Mouse (Mus musculus): ENCODE data around the gene Parp8. TPM values are rescaled to one million over a fixed set of nuclear protein-coding genes. Genes with fewer than 3 reads are reported as not detected.

The Parp8 gene
- total and polyA plus RNA-seq, 3 experiments: 0.38 TPM; not detected in 2

DNA sequence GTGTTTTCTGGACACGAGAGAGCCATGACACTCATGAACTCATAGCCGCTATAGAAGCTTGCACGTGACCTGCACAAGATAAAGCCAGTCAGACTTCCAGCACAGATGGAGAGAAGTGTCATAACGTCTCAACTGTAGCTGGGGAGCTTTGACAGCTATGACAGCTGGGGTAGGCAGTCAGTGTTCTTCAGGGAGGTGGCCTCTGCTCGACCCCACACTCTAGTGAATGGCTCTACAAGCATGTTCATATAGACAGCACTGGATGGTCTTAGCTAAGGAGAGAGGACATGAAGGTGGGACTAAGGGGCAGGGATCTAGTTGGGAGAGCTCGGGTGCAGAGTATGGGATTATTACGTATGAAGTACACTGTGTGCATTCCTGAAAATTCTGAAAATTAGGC, 143.1 kb downstream of the Parp8 start:
- DNase-seq (ENCODE audit: low spot score) (no peak), ATAC-seq (ENCODE audit: extremely low read depth, insufficient number of reproducible peaks, low FRiP score, poor library complexity, severe bottlenecking) (no peak; the same call in 1 of the 2 replicates)
- Histone ChIP-seq H3K4me3 (ENCODE audit: low read depth, low read length) (no peak overlapping the region), H3K9me3 (replicated peaks) (peaks cover 16% of the 10 kb centered on the region), H3K4me1 (ENCODE audit: insufficient read depth, low read depth, low read length) (no peaks in the 10 kb centered on the region), H3K27me3 (ENCODE audit: insufficient read depth, low read length) (no peaks in the 10 kb centered on the region), H3K36me3 (replicated peaks) (no peaks in the 10 kb centered on the region)
- TF ChIP-seq GATA2 (IDR thresholded peaks at IDR 0.05; ENCODE audit: borderline replicate concordance, low read depth, low read length): no peak
- TF ChIP-seq TAL1 (conservative IDR thresholded peaks at IDR 0.05; ENCODE audit: low read depth, low read length): no peak
- no peak for TF ChIP-seq POLR2AphosphoS5 (IDR thresholded peaks at IDR 0.05; ENCODE audit: insufficient replicate concordance, low read depth, low read length)
- no peak for TF ChIP-seq CTCF (IDR thresholded peaks at IDR 0.05; ENCODE audit: low read depth, low read length)
- TF ChIP-seq GATA1 (IDR thresholded peaks at IDR 0.05; ENCODE audit: borderline replicate concordance, low read length): no peak

- Histone ChIP-seq H3K9me3 (replicated peaks) (peaks cover 16% of the 10 kb centered on the region), H3K36me3 (replicated peaks) (no peaks in the 10 kb centered on the region), H3K27me3 (ENCODE audit: insufficient read depth, low read length) (no peaks in the 10 kb centered on the region), H3K4me1 (ENCODE audit: insufficient read depth, low read depth, low read length) (no peaks in the 10 kb centered on the region), H3K4me3 (ENCODE audit: low read depth, low read length) (no peak overlapping the region)
- no peak for ATAC-seq (ENCODE audit: extremely low read depth, insufficient number of reproducible peaks, low FRiP score, poor library complexity, severe bottlenecking)
- no peak for DNase-seq (ENCODE audit: low spot score)
- TF ChIP-seq GATA2 (IDR thresholded peaks at IDR 0.05; ENCODE audit: borderline replicate concordance, low read depth, low read length): no peak
- TF ChIP-seq POLR2AphosphoS5 (IDR thresholded peaks at IDR 0.05; ENCODE audit: insufficient replicate concordance, low read depth, low read length): no peak
- no peak for TF ChIP-seq TAL1 (conservative IDR thresholded peaks at IDR 0.05; ENCODE audit: low read depth, low read length)
- no peak for TF ChIP-seq CTCF (IDR thresholded peaks at IDR 0.05; ENCODE audit: low read depth, low read length)
These were observed 145.7 kb downstream of the Parp8 start for GRCm38 (mm10) chr13:116879580-116880192.

DNA sequence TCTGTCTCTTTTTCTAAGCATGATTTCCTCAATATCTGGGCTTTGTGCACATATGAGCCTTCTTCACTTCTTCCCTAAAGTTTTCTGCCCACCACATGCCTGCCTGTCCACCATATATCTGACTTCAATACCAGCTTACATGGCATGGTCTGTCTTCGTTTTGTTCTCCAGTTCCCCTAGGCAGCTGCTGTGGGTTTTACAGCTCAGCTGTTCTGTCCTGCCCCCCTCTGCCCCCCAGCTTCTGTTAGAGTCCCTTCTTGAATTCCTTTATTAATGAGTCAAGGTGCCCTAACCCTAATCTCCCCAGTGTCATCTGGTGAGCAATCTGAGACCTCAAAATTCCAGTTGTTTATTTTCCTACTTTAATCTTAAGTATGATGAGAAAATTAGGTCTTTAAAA, 155.1 kb downstream of the Parp8 start:
- no peak for DNase-seq (ENCODE audit: low spot score)
- Histone ChIP-seq H3K9me3 (replicated peaks) (peaks cover 21% of the 10 kb centered on the region), H3K36me3 (replicated peaks) (no peaks in the 10 kb centered on the region), H3K4me3 (ENCODE audit: low read depth, low read length) (no peak overlapping the region), H3K4me1 (ENCODE audit: insufficient read depth, low read depth, low read length) (no peaks in the 10 kb centered on the region), H3K27me3 (ENCODE audit: insufficient read depth, low read length) (no peaks in the 10 kb centered on the region)
- ATAC-seq (ENCODE audit: extremely low read depth, insufficient number of reproducible peaks, low FRiP score, poor library complexity, severe bottlenecking): no peak
- TF ChIP-seq GATA1 (IDR thresholded peaks at IDR 0.05; ENCODE audit: borderline replicate concordance, low read length) (no peak), TAL1 (conservative IDR thresholded peaks at IDR 0.05; ENCODE audit: low read depth, low read length) (no peak), POLR2AphosphoS5 (IDR thresholded peaks at IDR 0.05; ENCODE audit: insufficient replicate concordance, low read depth, low read length) (no peak), GATA2 (IDR thresholded peaks at IDR 0.05; ENCODE audit: borderline replicate concordance, low read depth, low read length) (no peak)

GRCm38 (mm10) chr13:116843937-116844336, 181.4 kb downstream of the Parp8 start:
- Histone ChIP-seq H3K9me3 (replicated peaks) (peaks cover 7% of the 10 kb centered on the region; the same call in 1 of the 2 replicates), H3K27me3 (ENCODE audit: insufficient read depth, low read length) (no peaks in the 10 kb centered on the region), H3K4me3 (ENCODE audit: low read depth, low read length) (no peak overlapping the region), H3K36me3 (replicated peaks) (no peaks in the 10 kb centered on the region), H3K4me1 (ENCODE audit: insufficient read depth, low read depth, low read length) (no peaks in the 10 kb centered on the region)
- DNase-seq (ENCODE audit: low spot score) (no peak), ATAC-seq (ENCODE audit: extremely low read depth, insufficient number of reproducible peaks, low FRiP score, poor library complexity, severe bottlenecking) (no peak)
- no peak for TF ChIP-seq GATA1 (IDR thresholded peaks at IDR 0.05; ENCODE audit: borderline replicate concordance, low read length)
- no peak for TF ChIP-seq CTCF (IDR thresholded peaks at IDR 0.05; ENCODE audit: low read depth, low read length)
- TF ChIP-seq GATA2 (IDR thresholded peaks at IDR 0.05; ENCODE audit: borderline replicate concordance, low read depth, low read length): no peak
- no peak for TF ChIP-seq TAL1 (conservative IDR thresholded peaks at IDR 0.05; ENCODE audit: low read depth, low read length)
- TF ChIP-seq POLR2AphosphoS5 (IDR thresholded peaks at IDR 0.05; ENCODE audit: insufficient replicate concordance, low read depth, low read length): no peak

GRCm38 (mm10) chr13:116830984-116831383, 194.4 kb downstream of the Parp8 start:
- Histone ChIP-seq H3K27me3 (ENCODE audit: insufficient read depth, low read length) (no peaks in the 10 kb centered on the region), H3K9me3 (replicated peaks) (peaks cover 4% of the 10 kb centered on the region; the same call in 1 of the 2 replicates), H3K36me3 (replicated peaks) (no peaks in the 10 kb centered on the region), H3K4me1 (ENCODE audit: insufficient read depth, low read depth, low read length) (no peaks in the 10 kb centered on the region), H3K4me3 (ENCODE audit: low read depth, low read length) (no peak overlapping the region)
- TF ChIP-seq POLR2AphosphoS5 (IDR thresholded peaks at IDR 0.05; ENCODE audit: insufficient replicate concordance, low read depth, low read length) (no peak), CTCF (IDR thresholded peaks at IDR 0.05; ENCODE audit: low read depth, low read length) (no peak), GATA2 (IDR thresholded peaks at IDR 0.05; ENCODE audit: borderline replicate concordance, low read depth, low read length) (no peak), TAL1 (conservative IDR thresholded peaks at IDR 0.05; ENCODE audit: low read depth, low read length) (no peak)
- no peak for DNase-seq (ENCODE audit: low spot score)
- ATAC-seq (ENCODE audit: extremely low read depth, insufficient number of reproducible peaks, low FRiP score, poor library complexity, severe bottlenecking): no peak

DNA sequence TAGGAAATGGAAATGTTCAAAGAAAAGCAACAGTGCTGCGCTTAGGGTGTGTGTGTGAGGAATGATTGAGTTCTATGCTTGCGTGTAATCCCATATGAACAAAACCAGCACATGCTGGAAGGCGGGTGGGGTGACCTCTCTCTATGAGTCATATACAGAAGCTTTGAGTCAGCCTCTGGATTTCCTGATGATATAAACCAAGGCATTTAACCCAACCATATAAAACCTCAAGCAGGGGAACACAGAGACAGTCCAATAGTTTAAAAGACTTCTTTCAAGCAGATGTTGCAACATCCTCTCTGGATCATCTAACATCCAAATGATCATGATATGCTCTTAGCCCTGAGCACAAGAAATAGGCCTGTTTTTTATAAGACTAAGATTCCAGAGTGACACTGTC, 196.3 kb downstream of the Parp8 start:
- no peak for TF ChIP-seq CTCF (IDR thresholded peaks at IDR 0.05; ENCODE audit: low read depth, low read length)
- no peak for TF ChIP-seq GATA2 (IDR thresholded peaks at IDR 0.05; ENCODE audit: borderline replicate concordance, low read depth, low read length)
- no peak for TF ChIP-seq GATA1 (IDR thresholded peaks at IDR 0.05; ENCODE audit: borderline replicate concordance, low read length)
- no peak for TF ChIP-seq TAL1 (conservative IDR thresholded peaks at IDR 0.05; ENCODE audit: low read depth, low read length)
- no peak for TF ChIP-seq POLR2AphosphoS5 (IDR thresholded peaks at IDR 0.05; ENCODE audit: insufficient replicate concordance, low read depth, low read length)
- Histone ChIP-seq H3K9me3 (replicated peaks) (peaks cover 6% of the 10 kb centered on the region; the same call in 1 of the 2 replicates), H3K27me3 (ENCODE audit: insufficient read depth, low read length) (no peaks in the 10 kb centered on the region), H3K36me3 (replicated peaks) (no peaks in the 10 kb centered on the region), H3K4me1 (ENCODE audit: insufficient read depth, low read depth, low read length) (no peaks in the 10 kb centered on the region), H3K4me3 (ENCODE audit: low read depth, low read length) (no peak overlapping the region)
- DNase-seq (ENCODE audit: low spot score) (no peak), ATAC-seq (ENCODE audit: extremely low read depth, insufficient number of reproducible peaks, low FRiP score, poor library complexity, severe bottlenecking) (no peak)
